Mouse (Mus musculus) forebrain, embryonic 12.5 days (tissue): ENCODE measurements around the gene Pcnx2. TPM values are rescaled to one million over a fixed set of nuclear protein-coding genes. Genes with fewer than 3 reads are reported as not detected.

ENCODE experiments used
- ATAC-seq: fragments of 200-750 bp; cut with Nextera tagmentation; 2 replicates; pipeline ENCODE4 v1.8.0; 2017; ENCODE audit warnings: moderate TSS enrichment; ENCODE audit not compliant: low FRiP score
- H3K27ac ChIP-seq: fragments of 300-500 bp; sonication (generic); 2 replicates; pipeline ENCODE4 v1.5.1; 2016; ENCODE audit warnings: mild to moderate bottlenecking
- H3K27me3 ChIP-seq: fragments of 300-500 bp; sonication (generic); 2 replicates; pipeline ENCODE4 v1.6.1; 2016; ENCODE audit warnings: mild to moderate bottlenecking
- H3K36me3 ChIP-seq: fragments of 300-500 bp; sonication (generic); replicated peaks from 2 replicates; pipeline ENCODE4 v1.6.1; 2016; ENCODE audit warnings: mild to moderate bottlenecking
- H3K4me1 ChIP-seq: fragments of 300-500 bp; sonication (generic); 2 replicates; pipeline ENCODE4 v1.6.1; 2016
- H3K4me2 ChIP-seq: fragments of 300-500 bp; sonication (generic); 2 replicates; pipeline ENCODE4 v1.6.1; 2016; ENCODE audit warnings: mild to moderate bottlenecking, moderate library complexity
- H3K4me3 ChIP-seq: fragments of 300-500 bp; sonication (generic); replicated peaks from 2 replicates; pipeline ENCODE4 v1.5.1; 2016; ENCODE audit warnings: mild to moderate bottlenecking
- H3K9ac ChIP-seq: fragments of 300-500 bp; sonication (generic); 2 replicates; pipeline ENCODE4 v1.6.1; 2016; ENCODE audit warnings: mild to moderate bottlenecking
- H3K9me3 ChIP-seq: fragments of 300-500 bp; sonication (generic); 2 replicates; pipeline ENCODE4 v1.6.1; 2016
- WGBS: fragments of 180-500 bp; shearing (Covaris S2); methylation state at CpG from one replicate; pipeline ENCODE4 v1.1.7; 2016; 5-methylcytosine and 5-hydroxymethylcytosine counted together
- polyA plus RNA-seq: library from polyadenylated mRNA; unstranded; fragments of >200 nt; fragmentation: Nextera tagmentation; extraction: Ambion mirVana; gene quantifications from 2 replicates; pipeline ENCODE4 v1.2.1, GENCODE M21; 2016

Gene Pcnx2
- polyA plus RNA-seq, 1 experiment from 2014 or later: 1.3 TPM

DNA sequence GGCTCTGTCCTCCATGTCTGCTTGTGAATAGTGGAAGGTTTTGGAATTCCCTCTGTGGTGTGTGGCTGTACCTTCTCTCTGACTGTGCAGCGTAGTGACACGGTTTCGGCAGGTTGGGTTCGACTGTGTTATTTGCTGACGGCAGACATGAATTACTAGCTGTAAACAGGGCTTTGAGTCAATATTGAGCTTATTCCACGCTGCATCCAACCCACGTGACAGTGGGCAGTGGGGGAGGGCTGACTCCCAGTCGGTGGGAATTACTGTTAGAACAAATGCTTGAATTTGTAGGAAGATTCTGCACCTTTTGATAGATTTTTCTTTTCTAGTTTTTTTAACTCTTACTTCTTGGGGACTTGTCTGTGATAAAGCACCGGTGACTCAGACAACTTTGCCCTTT is 16.3 kb upstream of the Pcnx2 start:
- no peak overlapping the region for H3K4me3 ChIP-seq
- 90% methylated on average over 9 of the region's 9 CpGs for WGBS
- H3K36me3 ChIP-seq: no peaks in the 10 kb centered on the region
- peaks cover 58% of the 10 kb centered on the region for H3K27me3 ChIP-seq
- ATAC-seq: no peak
- H3K9me3 ChIP-seq: no peaks in the 10 kb centered on the region
- no peak overlapping the region for H3K9ac ChIP-seq
- H3K4me2 ChIP-seq: no peak overlapping the region
- H3K4me1 ChIP-seq: peaks cover 17% of the 10 kb centered on the region
- no peak overlapping the region for H3K27ac ChIP-seq

DNA sequence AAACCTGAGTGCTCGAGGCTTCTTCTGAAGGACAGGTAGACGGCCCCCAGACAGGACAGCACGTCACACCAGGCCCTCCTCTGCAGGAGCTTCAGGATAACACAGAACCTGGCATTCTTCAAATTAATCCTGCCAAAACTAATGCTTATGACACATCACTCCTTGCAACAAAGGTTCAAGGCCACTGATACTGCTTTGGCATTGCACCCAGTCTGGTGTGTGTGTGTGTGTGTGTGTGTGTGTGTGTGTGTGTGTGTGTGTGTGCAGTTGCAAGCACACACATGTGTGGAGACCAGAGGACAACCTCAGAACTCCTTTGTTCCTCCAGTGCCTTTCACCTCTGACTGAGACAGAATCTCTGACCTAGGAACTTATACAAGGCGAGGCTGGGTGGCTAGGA is 15.1 kb upstream of the Pcnx2 start:
- Histone ChIP-seq H3K4me1 (peaks cover 17% of the 10 kb centered on the region), H3K9ac (no peak overlapping the region), H3K27ac (no peak overlapping the region), H3K27me3 (peaks cover 70% of the 10 kb centered on the region), H3K4me3 (no peak overlapping the region), H3K4me2 (no peak overlapping the region), H3K36me3 (no peaks in the 10 kb centered on the region), H3K9me3 (no peaks in the 10 kb centered on the region)
- WGBS: 87% methylated on average over 4 of the region's 4 CpGs
- ATAC-seq: no peak

DNA sequence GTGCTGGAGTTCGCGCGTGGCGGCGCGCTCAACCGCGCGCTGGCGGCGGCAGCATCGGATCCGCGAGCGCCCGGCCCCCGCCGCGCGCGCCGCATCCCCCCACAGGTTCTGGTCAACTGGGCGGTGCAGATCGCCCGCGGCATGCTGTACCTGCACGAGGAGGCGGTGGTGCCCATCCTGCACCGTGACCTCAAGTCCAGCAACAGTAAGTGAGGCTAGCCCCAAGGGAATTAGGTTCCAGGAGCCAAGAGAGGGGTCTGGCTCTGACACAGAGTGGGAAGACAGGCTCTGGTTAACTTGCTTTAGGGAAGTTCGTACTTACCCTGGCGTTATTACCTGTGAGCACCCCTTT is 13.1 kb upstream of the Pcnx2 start:
- Histone ChIP-seq H3K9me3 (no peaks in the 10 kb centered on the region), H3K4me2 (peak overlapping the region; percentile 96), H3K4me3 (peak overlapping the region; percentile 53), H3K27me3 (peaks cover 79% of the 10 kb centered on the region), H3K9ac (peak overlapping the region; percentile 50; the same call in 1 of the 2 replicates), H3K27ac (no peak overlapping the region), H3K36me3 (no peaks in the 10 kb centered on the region), H3K4me1 (peaks cover 17% of the 10 kb centered on the region)
- 3% methylated on average over 31 of the region's 31 CpGs for WGBS
- no peak for ATAC-seq

DNA sequence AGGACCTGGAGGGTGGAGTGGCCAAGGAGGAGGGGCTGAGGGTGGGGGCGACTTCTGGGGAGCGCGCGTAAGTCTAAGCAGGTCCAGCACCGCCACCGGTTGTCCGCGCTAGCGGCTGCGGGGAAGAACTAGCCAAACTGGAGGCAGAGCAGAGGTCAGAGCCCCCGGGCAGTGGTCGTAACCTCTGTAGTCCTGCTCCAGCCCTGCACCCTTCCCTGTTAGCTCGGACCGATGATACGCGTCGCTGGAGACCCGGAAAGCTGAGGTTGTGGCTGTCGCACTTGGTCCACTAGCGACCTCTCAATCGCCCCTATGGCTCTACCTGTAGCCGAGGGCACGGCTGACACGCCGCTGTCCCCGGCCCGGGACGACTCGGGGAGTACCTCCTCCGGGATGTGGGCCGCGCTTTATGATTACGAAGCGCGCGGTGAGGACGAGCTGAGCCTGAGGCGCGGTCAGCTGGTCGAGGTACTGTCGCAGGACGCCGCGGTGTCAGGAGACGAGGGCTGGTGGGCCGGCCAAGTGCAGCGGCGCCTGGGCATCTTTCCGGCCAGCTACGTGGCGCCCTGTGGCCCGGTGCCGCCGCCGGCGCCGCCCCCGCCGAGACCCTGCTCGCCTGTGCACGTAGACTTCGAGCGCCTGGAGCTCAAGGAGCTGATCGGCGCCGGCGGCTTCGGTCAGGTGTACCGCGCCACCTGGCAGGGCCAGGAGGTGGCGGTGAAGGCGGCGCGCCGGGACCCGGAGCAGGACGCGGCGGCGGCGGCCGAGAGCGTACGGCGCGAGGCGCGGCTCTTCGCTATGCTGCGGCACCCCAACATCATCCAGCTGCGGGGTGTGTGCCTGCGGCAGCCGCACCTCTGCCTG is 12.5 kb upstream of the Pcnx2 start, which contains the start of gene Map3k21:
TSS of gene Map3k21 (plus strand) at position 86 of the 864 bp plus-strand sequence.
- Histone ChIP-seq H3K36me3 (no peaks in the 10 kb centered on the region), H3K9ac (peak within 1 kb of the TSS; percentile 50; the same call in 1 of the 2 replicates), H3K4me1 (peaks cover 17% of the 10 kb centered on the region), H3K9me3 (no peaks in the 10 kb centered on the region), H3K27me3 (peaks cover 81% of the 10 kb centered on the region), H3K4me3 (peak within 1 kb of the TSS; percentile 53), H3K27ac (no peak within 1 kb of the TSS), H3K4me2 (peak within 1 kb of the TSS; percentile 96)
- under 1% methylated on average over 93 of the region's 93 CpGs for WGBS
- 0 out of 2 replicates have a peak, but pooled peaks have one; percentile 23 for ATAC-seq

DNA sequence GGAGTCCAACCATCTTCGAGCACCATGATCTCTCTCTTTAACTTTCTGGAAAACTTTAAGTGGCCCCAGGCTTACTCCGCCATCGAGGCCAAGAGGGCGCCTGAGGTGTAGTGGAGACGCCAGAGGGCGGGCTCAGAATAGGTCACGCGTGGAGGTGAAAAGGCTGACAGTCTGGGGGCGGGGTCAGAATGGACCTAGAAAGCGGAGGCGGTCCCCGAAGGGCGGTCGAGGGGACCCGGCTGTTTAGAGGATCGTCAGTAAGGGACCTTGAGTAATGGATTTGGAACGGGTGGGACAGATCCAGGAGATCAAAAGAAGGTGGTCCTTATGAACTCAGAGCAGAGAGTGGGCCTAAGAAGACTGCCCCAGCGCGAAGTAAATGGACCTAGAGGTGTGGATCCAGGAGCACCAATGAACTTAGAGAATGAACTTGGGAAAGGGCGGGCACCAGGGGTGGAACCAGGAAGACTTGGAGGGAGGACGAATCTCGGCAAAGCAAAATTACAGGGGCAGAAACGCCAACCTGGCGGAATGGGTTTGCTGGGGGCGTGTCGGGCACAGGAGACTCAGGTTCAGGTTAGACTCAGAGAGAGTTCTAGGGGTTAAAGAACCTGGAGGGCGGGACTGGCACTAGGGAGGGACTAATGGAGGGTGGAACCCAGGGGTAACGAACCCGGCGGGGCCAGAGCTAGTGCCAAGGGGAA is 11.7 kb upstream of the Pcnx2 start:
- peaks cover 74% of the 10 kb centered on the region for H3K27me3 ChIP-seq
- H3K4me2 ChIP-seq: peak overlapping the region; percentile 96
- ATAC-seq: no peak
- 4% methylated on average over 30 of the region's 30 CpGs for WGBS
- no peak overlapping the region for H3K9ac ChIP-seq
- H3K9me3 ChIP-seq: no peaks in the 10 kb centered on the region
- no peak overlapping the region for H3K27ac ChIP-seq
- H3K4me1 ChIP-seq: peaks cover 17% of the 10 kb centered on the region
- H3K4me3 ChIP-seq: peak overlapping the region; percentile 53
- H3K36me3 ChIP-seq: no peaks in the 10 kb centered on the region

DNA sequence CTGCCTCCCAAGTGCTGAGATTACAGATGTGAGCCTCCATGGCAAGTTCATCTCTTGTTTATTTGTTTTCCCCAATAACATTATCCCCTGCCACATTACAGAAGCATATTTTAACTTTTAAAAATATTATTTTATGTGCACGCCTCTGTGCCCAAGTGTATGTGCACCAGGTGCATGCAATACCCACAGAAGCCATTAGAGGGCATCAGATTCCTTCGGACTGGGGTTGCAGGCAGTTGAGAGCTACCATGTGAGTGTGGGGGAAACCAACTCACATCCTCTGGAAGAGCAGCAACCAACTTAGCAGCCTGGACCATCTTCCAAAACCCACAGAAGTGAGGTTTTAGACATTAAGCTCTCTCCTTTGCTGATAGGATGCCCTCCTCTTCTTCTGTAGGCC is 9.2 kb upstream of the Pcnx2 start:
- WGBS: 68% methylated on average over 2 of the region's 2 CpGs
- H3K4me1 ChIP-seq: peaks cover 17% of the 10 kb centered on the region
- H3K4me3 ChIP-seq: no peak overlapping the region
- H3K36me3 ChIP-seq: no peaks in the 10 kb centered on the region
- no peak overlapping the region for H3K4me2 ChIP-seq
- H3K27me3 ChIP-seq: peaks cover 57% of the 10 kb centered on the region
- H3K27ac ChIP-seq: no peak overlapping the region
- H3K9me3 ChIP-seq: no peaks in the 10 kb centered on the region
- no peak for ATAC-seq
- no peak overlapping the region for H3K9ac ChIP-seq

DNA sequence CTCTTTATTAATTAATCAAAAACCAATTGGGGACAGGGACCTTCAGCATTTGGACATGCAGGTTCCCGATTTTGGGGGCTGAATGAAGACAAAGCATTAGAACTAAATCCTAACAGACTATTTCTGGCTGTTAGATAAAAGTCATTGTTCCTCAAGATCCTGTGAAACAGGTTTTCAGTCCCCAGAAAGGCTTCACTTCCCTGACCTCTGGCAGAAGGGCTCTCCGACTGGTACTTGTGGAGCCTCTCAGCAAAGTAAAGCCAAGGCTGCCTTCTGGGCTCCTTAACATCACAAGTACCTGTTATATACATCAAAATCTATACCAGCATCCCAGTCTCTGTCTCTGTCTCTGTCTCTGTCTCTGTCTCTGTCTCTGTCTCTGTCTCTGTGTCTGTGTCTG is 7.2 kb upstream of the Pcnx2 start:
- 81% methylated on average over 2 of the region's 2 CpGs for WGBS
- Histone ChIP-seq H3K9ac (no peak overlapping the region), H3K9me3 (no peaks in the 10 kb centered on the region), H3K27ac (no peak overlapping the region), H3K36me3 (no peaks in the 10 kb centered on the region), H3K4me2 (no peak overlapping the region), H3K27me3 (peaks cover 38% of the 10 kb centered on the region), H3K4me1 (peaks cover 7% of the 10 kb centered on the region), H3K4me3 (no peak overlapping the region)
- no peak for ATAC-seq

DNA sequence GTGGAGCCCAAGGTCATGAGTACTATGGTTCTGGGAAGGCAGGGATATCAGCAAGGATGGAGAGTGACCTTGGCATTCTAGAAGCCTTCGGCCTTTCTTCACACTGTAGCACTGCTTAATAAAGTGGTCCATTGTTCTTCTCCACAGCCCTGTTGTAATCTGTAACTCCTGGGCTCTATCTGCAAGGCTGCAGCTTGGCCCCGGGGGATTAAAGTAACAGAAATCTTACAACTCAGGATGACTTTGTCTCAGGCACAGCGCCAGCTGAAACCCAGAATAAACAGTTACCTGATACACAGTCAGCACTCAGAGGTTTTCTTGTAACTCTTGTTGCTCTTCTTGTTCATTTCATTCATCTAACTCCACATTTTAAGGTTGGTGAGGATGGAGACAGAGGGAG is 4.4 kb upstream of the Pcnx2 start:
- Histone ChIP-seq H3K36me3 (no peaks in the 10 kb centered on the region), H3K4me2 (no peak overlapping the region), H3K4me1 (peaks cover 12% of the 10 kb centered on the region), H3K27ac (no peak overlapping the region), H3K4me3 (no peak overlapping the region), H3K9me3 (no peaks in the 10 kb centered on the region), H3K9ac (no peak overlapping the region), H3K27me3 (peaks cover 24% of the 10 kb centered on the region)
- WGBS: 47% methylated on average over 3 of the region's 3 CpGs
- no peak for ATAC-seq

DNA sequence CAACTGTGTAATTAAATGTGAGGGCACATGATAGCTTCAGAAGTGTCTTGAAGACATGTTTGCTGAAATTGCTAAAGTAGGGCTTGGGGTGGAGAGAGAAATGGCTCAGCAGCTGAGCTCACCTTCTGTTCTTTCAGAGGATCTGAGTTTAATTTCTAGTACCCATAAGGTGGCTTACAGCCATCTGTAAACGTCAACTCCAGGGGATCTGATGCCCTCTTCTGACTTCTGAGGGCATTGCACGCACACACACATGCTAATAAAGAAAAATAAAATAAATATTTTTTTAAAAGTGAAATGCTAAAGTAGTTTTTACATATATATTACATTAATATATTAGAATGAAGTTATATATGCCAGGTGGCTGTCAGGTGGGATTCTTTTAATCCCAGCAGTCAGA is 3.0 kb upstream of the Pcnx2 start:
- Histone ChIP-seq H3K9me3 (no peaks in the 10 kb centered on the region), H3K27ac (no peak overlapping the region), H3K27me3 (peaks cover 33% of the 10 kb centered on the region), H3K36me3 (no peaks in the 10 kb centered on the region), H3K4me3 (no peak overlapping the region), H3K4me1 (peaks cover 14% of the 10 kb centered on the region), H3K4me2 (no peak overlapping the region), H3K9ac (no peak overlapping the region)
- no peak for ATAC-seq
- WGBS: 25% methylated on average over 2 of the region's 2 CpGs

DNA sequence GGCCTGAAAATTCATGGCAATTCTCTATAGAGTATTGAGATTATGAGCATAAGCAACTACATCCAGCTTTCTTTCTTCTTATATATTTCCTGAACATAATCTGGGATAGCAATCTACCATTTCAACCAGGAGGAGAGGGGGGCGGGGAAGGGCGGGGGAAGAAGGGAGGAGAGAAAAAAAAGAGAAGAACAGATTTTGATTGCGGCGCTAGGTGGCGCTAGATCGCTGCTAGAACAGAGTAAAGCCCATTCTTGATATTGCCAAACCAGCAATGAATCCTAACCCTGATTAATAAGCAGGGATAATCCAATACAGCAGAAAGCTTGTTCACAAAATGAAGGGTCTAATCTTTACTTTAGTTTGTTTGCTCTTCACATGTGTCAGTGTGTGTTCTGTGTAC is 782 bp upstream of the Pcnx2 start:
- Histone ChIP-seq H3K4me1 (peaks cover 14% of the 10 kb centered on the region), H3K4me3 (no peak overlapping the region), H3K27me3 (peaks cover 31% of the 10 kb centered on the region), H3K9ac (no peak overlapping the region), H3K36me3 (no peaks in the 10 kb centered on the region), H3K27ac (no peak overlapping the region), H3K4me2 (peak overlapping the region; percentile 75), H3K9me3 (no peaks in the 10 kb centered on the region)
- ATAC-seq: no peak; the same call in 1 of the 2 replicates
- WGBS: under 1% methylated on average over 6 of the region's 6 CpGs

DNA sequence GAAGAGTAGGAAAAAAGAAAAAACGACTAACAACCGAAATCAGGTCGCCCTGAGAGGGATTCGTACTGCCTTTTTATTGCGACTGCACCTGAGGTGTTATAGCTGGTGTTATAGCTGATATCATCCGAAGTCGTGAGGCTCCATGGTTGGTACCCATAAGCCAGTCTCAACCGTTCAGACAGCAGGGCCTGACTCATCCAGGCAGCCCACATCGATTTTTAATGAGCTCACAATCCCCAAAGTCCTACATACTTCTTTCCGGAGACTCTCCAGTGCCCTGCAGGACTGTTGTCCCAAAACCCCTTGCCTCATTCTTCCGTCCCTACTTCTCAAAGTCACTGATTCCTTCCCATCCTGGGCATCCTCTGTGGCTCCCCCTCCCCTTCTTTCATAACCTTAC is 729 bp downstream of the Pcnx2 start:
- H3K4me2 ChIP-seq: peak overlapping the region; percentile 75
- H3K4me1 ChIP-seq: peaks cover 14% of the 10 kb centered on the region
- H3K27me3 ChIP-seq: peaks cover 31% of the 10 kb centered on the region
- H3K9me3 ChIP-seq: no peaks in the 10 kb centered on the region
- 0 out of 2 replicates have a peak overlapping the region, but pooled peaks have one; percentile 63 for H3K9ac ChIP-seq
- 62% methylated on average over 11 of the region's 11 CpGs for WGBS
- ATAC-seq: no peak
- H3K4me3 ChIP-seq: peak overlapping the region; percentile 52
- no peak overlapping the region for H3K27ac ChIP-seq
- H3K36me3 ChIP-seq: no peaks in the 10 kb centered on the region

DNA sequence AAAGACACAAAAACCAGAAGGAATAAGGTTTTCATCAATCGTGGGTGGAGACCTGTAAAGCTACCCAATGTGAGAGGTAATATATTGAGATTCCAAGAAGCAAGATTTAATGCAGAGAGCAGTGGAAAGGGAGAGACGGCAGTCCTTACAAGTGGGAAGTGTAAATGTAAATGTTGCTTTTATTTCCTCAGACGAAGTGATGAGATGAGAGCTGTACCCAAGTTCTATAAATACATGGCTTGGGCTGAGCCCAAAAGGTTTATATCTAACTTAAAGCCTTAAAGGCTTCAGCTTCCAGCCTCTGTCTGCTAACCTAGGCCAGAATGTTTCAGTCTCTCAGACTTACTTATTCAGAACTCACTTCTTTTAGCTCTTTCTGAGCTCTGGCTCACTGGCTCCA is 8.2 kb downstream of the Pcnx2 start:
- H3K4me3 ChIP-seq: no peak overlapping the region
- no peaks in the 10 kb centered on the region for H3K4me1 ChIP-seq
- H3K27ac ChIP-seq: no peak overlapping the region
- ATAC-seq: no peak
- H3K36me3 ChIP-seq: peaks cover 8% of the 10 kb centered on the region; the same call in 1 of the 2 replicates
- H3K27me3 ChIP-seq: no peaks in the 10 kb centered on the region
- no peaks in the 10 kb centered on the region for H3K9me3 ChIP-seq
- no peak overlapping the region for H3K4me2 ChIP-seq
- no peak overlapping the region for H3K9ac ChIP-seq
- WGBS: 87% methylated on average over 3 of the region's 3 CpGs
